Mouse (Mus musculus) right cerebral cortex, postnatal 36 days (tissue): Measurements from ENCODE around the gene Abhd2.

ENCODE experiments used
- DNase-seq, 2 experiments: peaks; one replicate each; pipeline ENCODE4 v3.0.0; 2022; ENCODE audit warnings: low spot score in 2 of 2, mixed read lengths in 1 of 2

Abhd2 gene

GRCm38 (mm10) chr7:79318110-79318801 lies 45.3 kb downstream of the Abhd2 start:
- no peak for DNase-seq

GRCm38 (mm10) chr7:79323855-79324254 lies 50.9 kb downstream of the Abhd2 start:
- no peak for DNase-seq

GRCm38 (mm10) chr7:79328769-79329168 lies 55.8 kb downstream of the Abhd2 start:
- no peak for DNase-seq

- DNase-seq = no peak
These were observed 58.2 kb downstream of the Abhd2 start for GRCm38 (mm10) chr7:79331197-79331596.

- DNase-seq = no peak
These were observed 60.4 kb downstream of the Abhd2 start for GRCm38 (mm10) chr7:79333419-79333818.

- DNase-seq = peak; percentile 53 to 57
These were observed 63.4 kb downstream of the Abhd2 start for GRCm38 (mm10) chr7:79336362-79336910.

- no peak for DNase-seq
These were observed 72.9 kb downstream of the Abhd2 start for GRCm38 (mm10) chr7:79345902-79346301.

- no peak for DNase-seq
These were observed 73.6 kb downstream of the Abhd2 start for GRCm38 (mm10) chr7:79346555-79347075.

GRCm38 (mm10) chr7:79347108-79347813 lies 74.3 kb downstream of the Abhd2 start:
- peak in 1 of 2 experiments; percentile 50 for DNase-seq

- DNase-seq = no peak
These were observed 75.8 kb downstream of the Abhd2 start for GRCm38 (mm10) chr7:79348816-79349215.

GRCm38 (mm10) chr7:79349738-79350386 lies 76.9 kb downstream of the Abhd2 start:
- DNase-seq = peak; percentile 71 to 79

GRCm38 (mm10) chr7:79358350-79359182 lies 85.6 kb downstream of the Abhd2 start:
- peak; percentile 90 to 96 for DNase-seq

- no peak for DNase-seq
These were observed 86.1 kb downstream of the Abhd2 start for GRCm38 (mm10) chr7:79359183-79359435.

- DNase-seq = no peak
These were observed 87.1 kb downstream of the Abhd2 start for GRCm38 (mm10) chr7:79360056-79360455.

GRCm38 (mm10) chr7:79362208-79362607 lies 89.2 kb downstream of the Abhd2 start:
- peak in 1 of 2 experiments; percentile 47 for DNase-seq

GRCm38 (mm10) chr7:79362830-79363229 lies 89.8 kb downstream of the Abhd2 start:
- no peak for DNase-seq

GRCm38 (mm10) chr7:79363370-79364043 lies 90.5 kb downstream of the Abhd2 start:
- DNase-seq = no peak

GRCm38 (mm10) chr7:79368664-79369063 lies 95.7 kb downstream of the Abhd2 start:
- DNase-seq = no peak

- DNase-seq = no peak
These were observed 96.4 kb downstream of the Abhd2 start for GRCm38 (mm10) chr7:79369416-79369815.

GRCm38 (mm10) chr7:79371321-79371879 lies 98.4 kb downstream of the Abhd2 start:
- DNase-seq = no peak

GRCm38 (mm10) chr7:79374017-79374416 lies 101.0 kb downstream of the Abhd2 start:
- no peak for DNase-seq
